Mouse (Mus musculus): Measurements from ENCODE around the gene Ralgps1.

The Ralgps1 gene

GRCm38 (mm10) chr2:33176921-33177320 lies 194.4 kb downstream of the Ralgps1 start:
- no peak for DNase-seq (ENCODE audit: low spot score in 2 of 2)

- DNase-seq (ENCODE audit: low spot score in 2 of 2) = no peak
Measured at GRCm38 (mm10) chr2:33176516-33176915, 194.8 kb downstream of the Ralgps1 start.

GRCm38 (mm10) chr2:33173686-33174085 lies 197.6 kb downstream of the Ralgps1 start:
- no peak for DNase-seq (ENCODE audit: low spot score in 2 of 2)

- peak in 1 of 2 experiments; percentile 19 for DNase-seq (ENCODE audit: low spot score in 2 of 2)
Measured at GRCm38 (mm10) chr2:33173126-33173525, 198.2 kb downstream of the Ralgps1 start.

- no peak for DNase-seq (ENCODE audit: low spot score in 2 of 2)
Measured at GRCm38 (mm10) chr2:33170777-33171565, 200.3 kb downstream of the Ralgps1 start.

- no peak for DNase-seq (ENCODE audit: low spot score in 2 of 2)
Measured at GRCm38 (mm10) chr2:33169445-33169844, 201.8 kb downstream of the Ralgps1 start.

GRCm38 (mm10) chr2:33167060-33167459 lies 204.2 kb downstream of the Ralgps1 start:
- no peak for DNase-seq (ENCODE audit: low spot score in 2 of 2)

- no peak for DNase-seq (ENCODE audit: low spot score in 2 of 2)
Measured at GRCm38 (mm10) chr2:33165710-33166374, 205.4 kb downstream of the Ralgps1 start.

- no peak for DNase-seq (ENCODE audit: low spot score in 2 of 2)
Measured at GRCm38 (mm10) chr2:33165229-33165628, 206.1 kb downstream of the Ralgps1 start.

GRCm38 (mm10) chr2:33164646-33165045 lies 206.6 kb downstream of the Ralgps1 start:
- DNase-seq (ENCODE audit: low spot score in 2 of 2) = no peak

GRCm38 (mm10) chr2:33162126-33162525 lies 209.2 kb downstream of the Ralgps1 start:
- peak in 1 of 2 experiments; percentile 20 for DNase-seq (ENCODE audit: low spot score in 2 of 2)

- DNase-seq (ENCODE audit: low spot score in 2 of 2) = peak in 1 of 2 experiments; percentile 45
Measured at GRCm38 (mm10) chr2:33160326-33160973, 210.8 kb downstream of the Ralgps1 start.

- DNase-seq (ENCODE audit: low spot score in 2 of 2) = no peak
Measured at GRCm38 (mm10) chr2:33159593-33159992, 211.7 kb downstream of the Ralgps1 start.

GRCm38 (mm10) chr2:33158895-33159294 lies 212.4 kb downstream of the Ralgps1 start:
- no peak for DNase-seq (ENCODE audit: low spot score in 2 of 2)

- DNase-seq (ENCODE audit: low spot score in 2 of 2) = no peak
Measured at GRCm38 (mm10) chr2:33156283-33156781, 215.0 kb downstream of the Ralgps1 start.

GRCm38 (mm10) chr2:33154751-33155372 lies 216.4 kb downstream of the Ralgps1 start:
- peak; percentile 68 to 72 for DNase-seq (ENCODE audit: low spot score in 2 of 2)

- no peak for DNase-seq (ENCODE audit: low spot score in 2 of 2)
Measured at GRCm38 (mm10) chr2:33146994-33147393, 224.3 kb downstream of the Ralgps1 start.

- DNase-seq (ENCODE audit: low spot score in 2 of 2) = no peak
Measured at GRCm38 (mm10) chr2:33143292-33143691, 228.0 kb downstream of the Ralgps1 start.

- DNase-seq (ENCODE audit: low spot score in 2 of 2) = no peak
Measured at GRCm38 (mm10) chr2:33138491-33138890, 232.8 kb downstream of the Ralgps1 start.

GRCm38 (mm10) chr2:33137731-33138130 lies 233.6 kb downstream of the Ralgps1 start:
- DNase-seq (ENCODE audit: low spot score in 2 of 2) = no peak

GRCm38 (mm10) chr2:33137244-33137643 lies 234.0 kb downstream of the Ralgps1 start:
- DNase-seq (ENCODE audit: low spot score in 2 of 2) = no peak

GRCm38 (mm10) chr2:33136366-33136765 lies 234.9 kb downstream of the Ralgps1 start:
- no peak for DNase-seq (ENCODE audit: low spot score in 2 of 2)

All from urinary bladder, postnatal 36 days (tissue).